Mouse (Mus musculus) CH12.LX (cell line): Measurements from ENCODE around the gene Gm20388.

Experiments used
- CTCF ChIP-seq, 2 experiments: IDR thresholded peaks in 1 of 2; conservative IDR thresholded peaks in 1 of 2; 2 replicates each; pipeline ENCODE4 v1.5.1; 2011 to 2012; ENCODE audit warnings: low read depth in 2 of 2, low read length in 2 of 2, improper control_type of control experiment in 1 of 2, inconsistent platforms in 1 of 2, mild to moderate bottlenecking in 1 of 2, moderate library complexity in 1 of 2
- ELF1 ChIP-seq: IDR thresholded peaks from 2 replicates; pipeline ENCODE4 v1.6.1; 2014; ENCODE audit warnings: low read depth, mild to moderate bottlenecking, inconsistent platforms, low read length, improper control_type of control experiment
- POLR2A ChIP-seq: IDR thresholded peaks from 2 replicates; pipeline ENCODE4 v1.6.1; 2011; ENCODE audit warnings: low read depth, mild to moderate bottlenecking, improper control_type of control experiment, low read length
- UBTF ChIP-seq: IDR thresholded peaks from 2 replicates; pipeline ENCODE4 v1.6.1; 2012; ENCODE audit warnings: low read depth, mild to moderate bottlenecking, inconsistent platforms, low read length, improper control_type of control experiment, moderate library complexity
- ZKSCAN1 ChIP-seq: IDR thresholded peaks from 2 replicates; pipeline ENCODE4 v1.6.1; 2012; ENCODE audit warnings: low read depth, inconsistent platforms, low read length, improper control_type of control experiment, borderline replicate concordance

DNA sequence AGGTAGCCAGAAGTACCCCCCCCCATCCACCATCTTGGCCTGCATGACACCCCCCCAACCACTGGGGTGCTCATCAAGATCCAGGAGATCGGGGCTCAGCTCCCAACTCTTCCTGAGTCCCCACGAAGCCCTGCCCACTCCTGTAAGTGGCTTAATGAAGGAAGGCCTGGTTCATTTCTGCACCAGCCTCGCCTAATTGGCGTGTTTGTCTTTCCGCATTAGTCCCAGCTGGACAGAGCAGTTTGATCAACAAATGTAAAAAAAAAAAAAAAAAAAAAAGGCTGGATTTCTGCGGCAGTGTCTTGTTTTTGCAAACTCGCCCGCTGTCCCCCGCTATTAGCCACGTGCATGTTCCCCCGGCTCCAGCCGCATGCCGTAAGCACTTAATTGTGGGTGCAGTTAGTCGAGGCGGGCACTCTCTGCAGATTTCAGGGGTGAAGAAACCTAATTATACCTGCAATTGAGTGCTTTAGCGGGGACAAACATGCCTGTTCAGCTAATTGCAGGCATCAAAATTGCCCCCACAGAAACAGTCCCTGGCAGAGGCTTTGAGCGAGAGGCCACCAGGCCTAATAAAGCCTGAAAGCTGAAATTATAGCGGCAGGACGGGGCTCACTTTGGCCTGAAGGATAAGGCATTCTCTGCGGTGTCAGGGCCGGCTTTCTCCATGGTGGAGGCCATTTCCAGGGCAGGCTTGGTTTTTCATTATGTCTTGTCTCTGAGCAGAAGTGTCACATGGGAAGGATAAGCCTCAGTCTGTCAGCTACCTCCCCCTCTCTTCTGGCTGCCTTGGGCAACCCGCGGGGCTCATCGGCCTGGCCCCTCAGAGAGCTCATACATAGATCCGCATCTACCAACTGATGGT, 566.3 kb downstream of the Gm20388 start:
- TF ChIP-seq ELF1 (no peak), CTCF (conservative IDR thresholded peaks at IDR 0.05 in 1 of 2, IDR thresholded peaks at IDR 0.05 in 1 of 2; ENCODE audit: low read depth in 2 of 2, low read length in 2 of 2) (no peak), UBTF (no peak), ZKSCAN1 (no peak), POLR2A (no peak)
